Mouse (Mus musculus): ENCODE measurements around the gene Trpm6. TPM values are rescaled to one million over a fixed set of nuclear protein-coding genes. Genes with fewer than 3 reads are reported as not detected.

The Trpm6 gene
- polyA plus RNA-seq, 1 experiment from 2014 or later = 0.01 TPM

GRCm38 (mm10) chr19:18889632-18890031 lies 139.8 kb downstream of the Trpm6 start:
- no peaks in the 10 kb centered on the region for H3K9me3 ChIP-seq (replicated peaks; ENCODE audit: control insufficient read depth, low read length)
- no peak overlapping the region for H3K4me2 ChIP-seq (ENCODE audit: low read depth, low read length)
- H3K9ac ChIP-seq (ENCODE audit: low read depth, low read length) = no peak overlapping the region
- ATAC-seq (ENCODE audit: low read depth) = no peak
- no peak overlapping the region for H3K4me3 ChIP-seq (ENCODE audit: low read depth, low read length)
- H3K36me3 ChIP-seq (ENCODE audit: control insufficient read depth, insufficient read depth) = no peaks in the 10 kb centered on the region
- H3K27ac ChIP-seq (ENCODE audit: low read length) = no peak overlapping the region
- no peaks in the 10 kb centered on the region for H3K4me1 ChIP-seq (ENCODE audit: control insufficient read depth, low read depth, low read length)
- WGBS (ENCODE audit: insufficient replicate concordance) = 62% methylated on average over 1 of the region's 1 CpGs
- no peaks in the 10 kb centered on the region for H3K27me3 ChIP-seq (ENCODE audit: control insufficient read depth, insufficient read depth, low read depth, low read length)

DNA sequence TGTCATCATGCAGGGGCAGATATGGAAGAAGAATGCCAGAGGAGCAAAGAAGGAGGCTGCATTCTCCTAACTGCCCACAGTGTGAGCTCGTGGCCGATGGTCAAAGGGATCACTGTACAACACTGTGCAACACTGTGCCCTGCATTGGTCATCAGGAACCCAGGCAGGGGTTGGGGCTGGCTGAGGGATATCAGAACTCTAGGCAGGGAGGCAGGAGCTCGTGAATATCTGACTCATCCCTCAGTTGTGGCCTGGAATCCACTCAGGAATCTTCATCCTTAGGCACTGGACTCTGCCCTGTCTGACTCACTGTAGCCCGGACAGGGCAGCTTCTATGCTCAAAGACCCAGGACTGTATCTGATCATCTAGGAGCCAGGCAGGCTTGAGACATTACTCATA lies 140.4 kb downstream of the Trpm6 start:
- Histone ChIP-seq H3K27me3 (ENCODE audit: control insufficient read depth, insufficient read depth, low read depth, low read length) (no peaks in the 10 kb centered on the region), H3K9ac (ENCODE audit: low read depth, low read length) (no peak overlapping the region), H3K4me1 (ENCODE audit: control insufficient read depth, low read depth, low read length) (no peaks in the 10 kb centered on the region), H3K27ac (ENCODE audit: low read length) (no peak overlapping the region), H3K4me3 (ENCODE audit: low read depth, low read length) (no peak overlapping the region), H3K36me3 (ENCODE audit: control insufficient read depth, insufficient read depth) (no peaks in the 10 kb centered on the region), H3K9me3 (replicated peaks; ENCODE audit: control insufficient read depth, low read length) (no peaks in the 10 kb centered on the region), H3K4me2 (ENCODE audit: low read depth, low read length) (no peak overlapping the region)
- ATAC-seq (ENCODE audit: low read depth) = no peak
- 47% methylated on average over 4 of the region's 4 CpGs for WGBS (ENCODE audit: insufficient replicate concordance)

DNA sequence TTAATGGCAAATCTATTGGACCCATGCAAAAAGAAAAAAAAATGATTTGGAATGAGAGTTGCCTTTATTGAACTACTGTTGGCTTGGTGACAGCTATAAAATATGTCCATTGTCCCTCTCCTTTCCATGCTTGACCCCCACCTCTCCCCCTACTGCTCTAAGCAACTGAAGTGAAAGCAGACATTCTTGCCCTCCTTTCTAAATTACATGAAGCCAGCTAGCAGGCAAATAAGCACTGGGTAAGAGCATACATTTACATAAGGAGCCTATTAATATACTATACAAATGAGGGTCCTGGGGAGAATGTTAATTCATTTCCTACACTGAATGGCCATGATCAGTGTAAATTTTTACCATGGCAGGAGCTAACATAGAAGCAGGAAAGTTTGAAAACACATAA lies 148.5 kb downstream of the Trpm6 start:
- H3K9ac ChIP-seq (ENCODE audit: low read depth, low read length) = no peak overlapping the region
- no peak for ATAC-seq (ENCODE audit: low read depth)
- no peaks in the 10 kb centered on the region for H3K27me3 ChIP-seq (ENCODE audit: control insufficient read depth, insufficient read depth, low read depth, low read length)
- H3K4me1 ChIP-seq (ENCODE audit: control insufficient read depth, low read depth, low read length) = no peaks in the 10 kb centered on the region
- H3K36me3 ChIP-seq (ENCODE audit: control insufficient read depth, insufficient read depth) = no peaks in the 10 kb centered on the region
- no peak overlapping the region for H3K4me2 ChIP-seq (ENCODE audit: low read depth, low read length)
- H3K4me3 ChIP-seq (ENCODE audit: low read depth, low read length) = no peak overlapping the region
- no peaks in the 10 kb centered on the region for H3K9me3 ChIP-seq (replicated peaks; ENCODE audit: control insufficient read depth, low read length)
- H3K27ac ChIP-seq (ENCODE audit: low read length) = no peak overlapping the region

- Histone ChIP-seq H3K36me3 (ENCODE audit: control insufficient read depth, insufficient read depth) (no peaks in the 10 kb centered on the region), H3K4me2 (ENCODE audit: low read depth, low read length) (no peak overlapping the region), H3K4me3 (ENCODE audit: low read depth, low read length) (no peak overlapping the region), H3K4me1 (ENCODE audit: control insufficient read depth, low read depth, low read length) (no peaks in the 10 kb centered on the region), H3K9ac (ENCODE audit: low read depth, low read length) (no peak overlapping the region), H3K9me3 (replicated peaks; ENCODE audit: control insufficient read depth, low read length) (no peaks in the 10 kb centered on the region), H3K27ac (ENCODE audit: low read length) (no peak overlapping the region), H3K27me3 (ENCODE audit: control insufficient read depth, insufficient read depth, low read depth, low read length) (no peaks in the 10 kb centered on the region)
- WGBS (ENCODE audit: insufficient replicate concordance) = 67% methylated on average over 15 of the region's 15 CpGs
- ATAC-seq (ENCODE audit: low read depth) = no peak
Observed at GRCm38 (mm10) chr19:18902041-18902693, 152.4 kb downstream of the Trpm6 start.

DNA sequence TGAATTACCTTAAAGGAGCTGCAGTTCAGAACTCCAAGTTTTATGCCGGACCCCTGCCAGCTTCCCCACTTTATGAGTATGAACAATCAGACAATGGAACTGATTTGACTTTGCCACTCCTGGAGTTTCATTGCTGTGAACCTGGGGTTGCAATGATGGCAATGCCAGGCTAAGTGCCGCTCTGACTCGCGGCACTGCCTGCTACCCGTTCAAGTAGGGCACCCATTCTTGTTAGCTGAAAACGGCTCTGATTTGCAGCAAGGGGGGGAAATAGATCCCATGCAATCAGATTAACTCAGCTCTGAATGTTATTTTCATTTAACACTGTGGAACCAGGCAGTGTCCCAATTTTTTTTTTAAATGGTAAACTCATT lies 152.9 kb downstream of the Trpm6 start:
- no peak overlapping the region for H3K4me2 ChIP-seq (ENCODE audit: low read depth, low read length)
- WGBS (ENCODE audit: insufficient replicate concordance) = 78% methylated on average over 6 of the region's 6 CpGs
- no peaks in the 10 kb centered on the region for H3K36me3 ChIP-seq (ENCODE audit: control insufficient read depth, insufficient read depth)
- H3K27me3 ChIP-seq (ENCODE audit: control insufficient read depth, insufficient read depth, low read depth, low read length) = no peaks in the 10 kb centered on the region
- no peak overlapping the region for H3K9ac ChIP-seq (ENCODE audit: low read depth, low read length)
- no peak overlapping the region for H3K27ac ChIP-seq (ENCODE audit: low read length)
- H3K4me3 ChIP-seq (ENCODE audit: low read depth, low read length) = no peak overlapping the region
- no peaks in the 10 kb centered on the region for H3K9me3 ChIP-seq (replicated peaks; ENCODE audit: control insufficient read depth, low read length)
- no peak for ATAC-seq (ENCODE audit: low read depth)
- no peaks in the 10 kb centered on the region for H3K4me1 ChIP-seq (ENCODE audit: control insufficient read depth, low read depth, low read length)

GRCm38 (mm10) chr19:18905511-18905910 lies 155.7 kb downstream of the Trpm6 start:
- Histone ChIP-seq H3K4me1 (ENCODE audit: control insufficient read depth, low read depth, low read length) (no peaks in the 10 kb centered on the region), H3K27me3 (ENCODE audit: control insufficient read depth, insufficient read depth, low read depth, low read length) (no peaks in the 10 kb centered on the region), H3K36me3 (ENCODE audit: control insufficient read depth, insufficient read depth) (no peaks in the 10 kb centered on the region), H3K4me3 (ENCODE audit: low read depth, low read length) (no peak overlapping the region), H3K9me3 (replicated peaks; ENCODE audit: control insufficient read depth, low read length) (no peaks in the 10 kb centered on the region), H3K27ac (ENCODE audit: low read length) (no peak overlapping the region), H3K9ac (ENCODE audit: low read depth, low read length) (no peak overlapping the region), H3K4me2 (ENCODE audit: low read depth, low read length) (no peak overlapping the region)
- 30% methylated on average over 3 of the region's 3 CpGs for WGBS (ENCODE audit: insufficient replicate concordance)
- no peak for ATAC-seq (ENCODE audit: low read depth)

- no peak overlapping the region for H3K9ac ChIP-seq (ENCODE audit: low read depth, low read length)
- H3K27ac ChIP-seq (ENCODE audit: low read length) = no peak overlapping the region
- no peaks in the 10 kb centered on the region for H3K9me3 ChIP-seq (replicated peaks; ENCODE audit: control insufficient read depth, low read length)
- H3K36me3 ChIP-seq (ENCODE audit: control insufficient read depth, insufficient read depth) = no peaks in the 10 kb centered on the region
- no peak for ATAC-seq (ENCODE audit: low read depth)
- 56% methylated on average over 3 of the region's 3 CpGs for WGBS (ENCODE audit: insufficient replicate concordance)
- H3K4me2 ChIP-seq (ENCODE audit: low read depth, low read length) = no peak overlapping the region
- no peak overlapping the region for H3K4me3 ChIP-seq (ENCODE audit: low read depth, low read length)
- H3K27me3 ChIP-seq (ENCODE audit: control insufficient read depth, insufficient read depth, low read depth, low read length) = no peaks in the 10 kb centered on the region
- no peaks in the 10 kb centered on the region for H3K4me1 ChIP-seq (ENCODE audit: control insufficient read depth, low read depth, low read length)
Observed at GRCm38 (mm10) chr19:18909641-18910040, 159.9 kb downstream of the Trpm6 start.

GRCm38 (mm10) chr19:18911755-18912340 lies 162.1 kb downstream of the Trpm6 start:
- Histone ChIP-seq H3K36me3 (ENCODE audit: control insufficient read depth, insufficient read depth) (no peaks in the 10 kb centered on the region), H3K4me3 (ENCODE audit: low read depth, low read length) (no peak overlapping the region), H3K4me2 (ENCODE audit: low read depth, low read length) (no peak overlapping the region), H3K27ac (ENCODE audit: low read length) (no peak overlapping the region), H3K4me1 (ENCODE audit: control insufficient read depth, low read depth, low read length) (no peaks in the 10 kb centered on the region), H3K9ac (ENCODE audit: low read depth, low read length) (no peak overlapping the region), H3K27me3 (ENCODE audit: control insufficient read depth, insufficient read depth, low read depth, low read length) (no peaks in the 10 kb centered on the region), H3K9me3 (replicated peaks; ENCODE audit: control insufficient read depth, low read length) (no peaks in the 10 kb centered on the region)
- ATAC-seq (ENCODE audit: low read depth) = no peak

- H3K27ac ChIP-seq (ENCODE audit: low read length) = no peak overlapping the region
- H3K4me2 ChIP-seq (ENCODE audit: low read depth, low read length) = no peak overlapping the region
- H3K4me1 ChIP-seq (ENCODE audit: control insufficient read depth, low read depth, low read length) = no peaks in the 10 kb centered on the region
- WGBS (ENCODE audit: insufficient replicate concordance) = 46% methylated on average over 6 of the region's 6 CpGs
- no peaks in the 10 kb centered on the region for H3K9me3 ChIP-seq (replicated peaks; ENCODE audit: control insufficient read depth, low read length)
- H3K36me3 ChIP-seq (ENCODE audit: control insufficient read depth, insufficient read depth) = no peaks in the 10 kb centered on the region
- no peak overlapping the region for H3K9ac ChIP-seq (ENCODE audit: low read depth, low read length)
- H3K4me3 ChIP-seq (ENCODE audit: low read depth, low read length) = no peak overlapping the region
- H3K27me3 ChIP-seq (ENCODE audit: control insufficient read depth, insufficient read depth, low read depth, low read length) = no peaks in the 10 kb centered on the region
- ATAC-seq (ENCODE audit: low read depth) = no peak
Observed at GRCm38 (mm10) chr19:18941391-18941790, 191.6 kb downstream of the Trpm6 start.

Measured in liver, embryonic 16.5 days (tissue).